Mouse (Mus musculus): ENCODE measurements around the gene Ppp1r9b.

Gene Ppp1r9b

DNA sequence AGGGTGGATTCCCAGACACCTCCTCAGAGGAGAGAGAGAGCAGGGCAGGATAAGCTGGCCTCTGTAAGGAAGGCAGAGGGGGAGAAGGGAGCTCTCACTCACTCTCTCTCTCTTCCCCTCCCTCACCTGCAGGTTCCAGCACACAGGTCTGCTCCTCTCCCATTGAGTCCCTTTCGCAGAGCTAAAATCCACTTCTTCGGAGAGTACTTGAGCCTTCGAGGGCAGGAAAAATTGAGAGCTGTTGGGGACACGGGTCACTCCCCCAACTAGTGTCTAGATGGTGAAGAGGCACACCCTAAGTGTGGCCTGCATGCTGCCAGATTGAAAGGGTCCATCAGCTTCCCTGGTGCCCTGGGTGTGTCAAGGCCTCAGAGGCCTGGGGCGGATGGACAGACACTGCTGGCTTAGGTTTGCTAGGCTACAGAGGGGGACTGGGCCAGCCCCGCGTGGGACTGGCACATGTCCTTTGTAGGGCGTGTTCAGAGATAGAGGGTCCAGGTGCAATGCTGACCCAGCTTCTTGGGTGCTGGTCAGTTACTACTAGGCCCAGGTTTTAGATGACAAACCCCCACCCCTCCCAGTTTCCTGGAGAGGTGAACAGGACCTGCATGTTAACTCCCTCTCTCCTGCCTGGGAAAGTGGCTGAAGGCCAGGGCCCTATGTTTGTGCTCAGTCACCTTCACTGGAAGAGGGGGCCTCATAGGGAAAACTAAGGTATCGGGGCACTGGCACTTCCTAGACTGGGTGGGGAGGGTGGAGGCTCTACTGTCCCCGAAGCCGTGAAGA lies 34.6 kb downstream of the Ppp1r9b start:
- DNase-seq = no peak

- no peak for DNase-seq
Measured at GRCm38 (mm10) chr11:95026090-95026542, 35.3 kb downstream of the Ppp1r9b start.

- DNase-seq = no peak
Measured at GRCm38 (mm10) chr11:95026849-95027248, 36.0 kb downstream of the Ppp1r9b start.

- no peak for DNase-seq
Measured at GRCm38 (mm10) chr11:95027850-95028470, 37.1 kb downstream of the Ppp1r9b start.

- DNase-seq = no peak
Measured at GRCm38 (mm10) chr11:95032945-95033344, 42.1 kb downstream of the Ppp1r9b start.

DNA sequence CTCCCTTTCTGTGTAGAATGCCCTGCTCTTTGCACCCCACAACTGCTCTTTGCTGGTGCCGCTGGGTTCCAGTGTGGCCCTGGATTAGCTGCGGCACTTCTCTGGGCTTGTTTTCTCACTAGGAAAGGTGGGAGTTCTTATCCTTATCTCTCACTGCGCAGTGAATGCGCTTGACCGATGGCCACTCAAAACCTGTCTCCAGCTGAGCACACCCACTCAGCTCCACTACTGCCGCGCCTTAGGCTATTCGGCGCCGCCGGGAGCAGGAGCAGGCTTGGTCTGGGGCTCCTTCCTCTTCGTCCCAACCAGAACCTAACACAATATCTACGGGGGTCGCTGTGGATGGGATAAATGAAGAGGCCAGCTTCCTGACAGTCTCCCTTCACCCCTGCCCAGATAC lies 42.8 kb downstream of the Ppp1r9b start:
- DNase-seq = no peak

GRCm38 (mm10) chr11:95034902-95035301 lies 44.1 kb downstream of the Ppp1r9b start:
- DNase-seq = no peak

DNA sequence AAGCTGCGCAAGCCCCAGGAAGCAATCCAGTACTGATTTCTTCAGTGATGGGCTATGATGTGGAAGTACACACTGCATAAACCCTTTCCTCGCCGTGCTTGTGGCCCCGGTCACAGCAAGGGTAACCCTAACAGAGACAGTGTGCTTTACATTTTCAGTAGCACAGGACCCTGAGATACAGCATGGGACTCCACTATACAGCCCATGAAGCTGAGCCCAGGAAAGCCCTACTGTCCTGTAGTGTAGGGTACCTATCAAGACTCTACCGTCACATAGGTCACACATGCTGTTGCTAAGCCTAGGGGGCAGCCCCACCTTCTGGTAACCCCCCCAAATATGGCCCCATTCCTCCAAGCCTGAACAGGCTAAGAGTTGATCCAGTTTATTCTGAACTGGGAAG lies 45.7 kb downstream of the Ppp1r9b start:
- no peak for DNase-seq

DNA sequence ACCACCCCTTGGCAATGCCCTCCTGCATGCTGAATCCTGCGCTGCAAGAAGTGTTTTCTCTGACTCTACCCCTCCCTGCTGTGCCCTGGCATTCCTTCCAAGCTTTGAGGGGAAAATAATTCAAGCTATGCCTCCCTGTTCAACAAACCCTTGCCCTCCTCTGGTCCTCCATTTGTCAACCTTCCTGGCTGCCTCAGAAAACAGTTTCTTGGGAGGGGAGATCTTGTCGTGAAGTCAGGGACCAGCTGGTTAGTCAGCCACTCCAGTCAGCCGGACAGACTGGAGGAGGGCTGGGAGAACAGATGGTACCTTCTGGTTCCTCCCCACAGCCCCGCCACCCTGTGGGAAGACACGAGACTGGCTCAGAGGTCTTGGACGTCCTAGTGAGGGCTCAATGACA lies 46.5 kb downstream of the Ppp1r9b start:
- DNase-seq = no peak

DNA sequence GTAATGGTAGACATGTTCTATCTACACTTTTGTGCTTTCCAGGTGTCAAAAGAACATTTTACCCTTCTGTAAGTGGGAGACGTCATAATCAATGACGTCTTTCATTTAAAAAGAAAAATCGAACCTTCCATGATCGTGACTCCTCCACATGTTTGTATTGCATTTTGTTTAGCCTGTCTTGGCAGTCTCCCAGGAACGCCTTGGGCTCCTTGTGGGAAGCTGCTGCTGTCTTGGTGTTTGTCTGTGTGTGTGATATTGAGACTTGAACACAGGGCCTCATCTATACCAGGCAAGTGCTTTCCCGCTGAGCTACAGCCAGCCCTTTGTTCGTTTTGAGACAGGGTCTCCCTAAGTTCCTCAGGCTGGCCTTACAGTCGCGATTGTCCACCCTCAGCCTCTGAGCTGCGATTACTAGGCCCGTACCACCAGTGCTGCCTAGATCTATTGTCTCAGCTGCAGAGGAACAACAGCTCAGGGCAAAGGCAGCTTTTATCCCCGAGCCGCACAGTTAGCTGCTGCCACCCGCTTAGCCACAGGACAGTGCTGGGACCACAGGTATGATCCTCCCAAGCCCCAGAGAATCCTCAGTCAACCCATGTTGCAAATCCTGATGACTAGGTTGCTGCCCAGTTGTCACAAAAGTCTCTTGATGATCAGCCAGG lies 47.5 kb downstream of the Ppp1r9b start:
- no peak for DNase-seq

GRCm38 (mm10) chr11:95038818-95039655 lies 48.2 kb downstream of the Ppp1r9b start:
- DNase-seq = no peak

GRCm38 (mm10) chr11:95039766-95040165 lies 48.9 kb downstream of the Ppp1r9b start:
- DNase-seq = no peak

GRCm38 (mm10) chr11:95040491-95041138 lies 49.8 kb downstream of the Ppp1r9b start:
- DNase-seq = peak; percentile 62

DNA sequence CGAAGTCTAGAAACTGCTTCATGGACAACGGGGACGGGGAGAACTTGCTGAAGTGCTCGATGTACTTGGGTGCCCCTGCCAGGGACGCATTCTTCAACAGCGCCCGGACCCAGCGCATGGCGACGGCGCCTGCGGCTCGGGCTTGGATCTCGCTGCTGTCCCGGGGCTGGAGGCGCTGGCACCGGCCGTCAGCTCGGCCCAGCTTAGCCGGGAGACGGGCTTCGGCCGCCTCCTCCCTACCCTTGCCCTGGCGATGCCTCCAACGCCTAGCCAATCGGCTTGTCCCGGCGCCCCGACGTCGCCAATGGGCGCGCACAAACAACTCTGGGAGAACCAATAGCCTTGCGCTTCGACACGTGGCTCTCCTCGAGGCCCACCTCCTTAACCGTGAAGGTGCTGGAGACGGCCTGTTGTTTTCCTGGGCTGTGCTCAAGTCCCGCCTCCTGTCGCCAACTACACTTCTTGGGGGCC lies 50.3 kb downstream of the Ppp1r9b start, which contains the start of gene Pdk2:
Gene Pdk2, minus strand, starts transcription at position 216 of the 471 bp plus-strand sequence.
- DNase-seq = peak; percentile 94

GRCm38 (mm10) chr11:95042096-95042495 lies 51.3 kb downstream of the Ppp1r9b start:
- peak; percentile 89 for DNase-seq

- no peak for DNase-seq
Measured at GRCm38 (mm10) chr11:95043060-95043459, 52.2 kb downstream of the Ppp1r9b start.

GRCm38 (mm10) chr11:95043608-95044007 lies 52.8 kb downstream of the Ppp1r9b start:
- DNase-seq = no peak

DNA sequence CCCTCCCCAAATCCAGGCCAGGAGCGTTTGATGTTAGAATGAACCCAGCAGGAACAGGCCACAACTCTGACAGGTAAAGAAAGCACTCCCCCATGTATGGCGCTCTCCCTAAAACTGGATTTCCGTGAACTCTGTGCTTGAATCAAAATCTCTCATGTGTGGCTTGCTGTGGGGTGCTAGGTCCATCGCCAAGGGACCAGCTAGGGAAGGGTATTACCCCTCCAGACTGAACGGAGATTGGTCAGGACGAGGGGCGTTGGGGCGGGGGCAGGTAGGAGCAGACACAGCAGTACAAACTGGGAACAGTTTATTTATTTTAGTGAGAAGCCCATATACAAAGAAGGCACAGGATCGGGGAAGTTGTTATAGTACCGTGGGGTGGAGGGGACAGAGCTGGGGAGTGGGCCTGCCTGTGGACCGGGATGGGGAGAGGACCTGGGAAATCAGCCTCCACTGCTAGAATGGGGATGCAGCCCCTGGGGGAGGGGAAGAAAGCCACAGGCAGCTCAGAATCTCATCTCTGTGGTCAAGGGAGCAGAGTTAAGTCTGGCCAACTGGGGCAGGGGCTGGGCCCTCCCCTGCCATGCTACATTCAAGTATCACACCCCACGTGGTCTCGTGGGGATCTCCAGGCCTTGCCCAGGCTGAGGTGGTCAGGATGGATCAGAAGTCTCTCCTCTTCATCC lies 53.5 kb downstream of the Ppp1r9b start:
- no peak for DNase-seq

- peak; percentile 67 for DNase-seq
Measured at GRCm38 (mm10) chr11:95046980-95047680, 56.3 kb downstream of the Ppp1r9b start.

- DNase-seq = no peak
Measured at GRCm38 (mm10) chr11:95053062-95053461, 62.2 kb downstream of the Ppp1r9b start.
